Mouse (Mus musculus) liver, embryonic 16.5 days (tissue): Measurements from ENCODE around the gene Ndufb6. TPM values are rescaled to one million over a fixed set of nuclear protein-coding genes. Genes with fewer than 3 reads are reported as not detected.
"Not testable (repeated sequence)": the region's sequence is repeated elsewhere in the genome, so short reads cannot be mapped to it uniquely, and the experiment has no call there.

Experiments used
- ATAC-seq: fragments of 200-750 bp; cut with Nextera tagmentation; 2 replicates; pipeline ENCODE4 v1.8.0; 2017; ENCODE audit warnings: low read depth, mild to moderate bottlenecking, moderate number of reproducible peaks, moderate library complexity
- H3K27ac ChIP-seq: fragments of 300-500 bp; sonication (generic); 2 replicates; pipeline ENCODE4 v1.5.1; 2014; ENCODE audit warnings: mild to moderate bottlenecking, low read length
- H3K27me3 ChIP-seq: fragments of 300-500 bp; sonication (generic); 2 replicates; pipeline ENCODE4 v1.6.1; 2014; ENCODE audit warnings: low read depth, low read length, mixed read lengths; ENCODE audit not compliant: control insufficient read depth, insufficient read depth
- H3K36me3 ChIP-seq: fragments of 300-500 bp; sonication (generic); 2 replicates; pipeline ENCODE4 v1.6.1; 2014; ENCODE audit warnings: mild to moderate bottlenecking; ENCODE audit not compliant: control insufficient read depth, insufficient read depth
- H3K4me1 ChIP-seq: fragments of 300-500 bp; sonication (generic); 2 replicates; pipeline ENCODE4 v1.6.1; 2014; ENCODE audit warnings: low read depth, low read length, mixed read lengths; ENCODE audit not compliant: control insufficient read depth
- H3K4me2 ChIP-seq: fragments of 300-500 bp; sonication (generic); 2 replicates; pipeline ENCODE4 v1.6.1; 2014; ENCODE audit warnings: low read depth, low read length, mixed read lengths
- H3K4me3 ChIP-seq: fragments of 300-500 bp; sonication (generic); 2 replicates; pipeline ENCODE4 v1.5.1; 2014; ENCODE audit warnings: low read depth, mild to moderate bottlenecking, low read length
- H3K9ac ChIP-seq: fragments of 300-500 bp; sonication (generic); 2 replicates; pipeline ENCODE4 v1.6.1; 2014; ENCODE audit warnings: low read depth, low read length
- H3K9me3 ChIP-seq: fragments of 300-500 bp; sonication (generic); replicated peaks from 2 replicates; pipeline ENCODE4 v1.6.1; 2016; ENCODE audit warnings: low read length; ENCODE audit not compliant: control insufficient read depth
- WGBS: fragments of 180-500 bp; shearing (Covaris S2); extraction: QIAGEN DNeasy Blood & Tissue Kit; methylation state at CpG from one replicate; pipeline ENCODE4 v1.1.7; 2014; ENCODE audit not compliant: insufficient replicate concordance; 5-methylcytosine and 5-hydroxymethylcytosine counted together
- polyA plus RNA-seq: library from polyadenylated mRNA; unstranded; fragments of >200 nt; fragmentation: Nextera tagmentation; extraction: Ambion mirVana; gene quantifications from 2 replicates; pipeline ENCODE4 v1.2.1, GENCODE M21; 2015

Gene Ndufb6
- polyA plus RNA-seq, 1 experiment from 2014 or later, result 142 TPM

DNA sequence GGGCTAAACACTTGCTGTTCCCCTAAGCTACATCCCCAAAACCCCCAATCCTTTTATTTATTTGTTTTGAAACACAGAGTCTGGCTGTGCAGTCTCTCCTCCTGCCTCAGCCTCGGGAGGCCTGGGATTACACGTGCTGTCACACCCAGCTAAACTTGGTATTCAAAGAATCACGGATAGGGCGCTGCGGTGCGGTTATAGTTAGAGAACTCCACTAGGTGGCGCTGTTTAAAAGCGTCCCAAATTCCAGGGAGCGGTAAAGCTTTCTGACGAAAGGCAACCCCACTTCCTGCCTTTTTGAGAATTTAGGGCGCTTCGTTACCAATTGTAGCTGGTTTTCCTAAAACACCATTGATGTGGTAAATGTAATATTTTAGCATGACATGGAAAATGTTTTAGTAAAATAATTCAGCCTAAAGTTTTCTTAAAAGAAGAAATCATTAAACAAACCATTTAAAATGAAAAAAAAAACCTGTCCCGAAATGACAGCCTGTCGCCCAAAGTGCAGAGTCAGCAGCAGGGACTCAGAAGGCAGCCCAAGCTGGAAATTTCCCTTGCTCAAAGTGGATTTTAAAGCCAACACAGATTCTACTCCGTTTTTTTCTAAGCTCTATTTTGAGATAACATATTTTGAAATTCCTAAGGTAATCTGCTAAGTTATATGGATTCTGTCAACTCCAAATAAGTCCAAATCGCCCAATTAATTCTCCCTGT is 22.0 kb upstream of the Ndufb6 start:
- Histone ChIP-seq H3K9ac (no peak overlapping the region), H3K9me3 (no peaks in the 10 kb centered on the region), H3K4me2 (peak overlapping the region; percentile 40), H3K27ac (no peak overlapping the region), H3K36me3 (no peaks in the 10 kb centered on the region), H3K4me3 (no peak overlapping the region; the same call in 1 of the 2 replicates), H3K4me1 (no peaks in the 10 kb centered on the region), H3K27me3 (no peaks in the 10 kb centered on the region)
- peak; percentile 24; the same call in 1 of the 2 replicates for ATAC-seq
- 6% methylated on average over 16 of the region's 16 CpGs for WGBS

DNA sequence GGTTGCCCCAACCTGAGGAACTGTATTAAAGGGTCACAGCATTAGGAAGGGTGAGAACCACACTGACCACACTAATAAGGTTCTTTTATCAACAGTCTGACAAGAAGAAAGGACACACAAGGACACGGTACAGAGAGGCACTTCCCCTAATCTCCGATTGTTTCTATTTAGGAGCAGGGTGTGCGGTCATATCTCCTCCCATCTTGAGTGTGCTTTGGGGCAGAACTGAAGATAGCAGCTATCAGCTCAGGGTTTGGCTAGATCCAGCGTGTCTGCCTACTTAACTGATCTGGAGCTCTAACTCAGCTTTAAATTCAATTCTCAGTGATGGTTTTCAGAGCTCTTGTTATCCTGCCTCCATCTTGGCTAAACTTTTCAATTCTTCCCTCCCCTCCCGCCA is 19.9 kb upstream of the Ndufb6 start:
- no peak overlapping the region for H3K4me3 ChIP-seq
- no peak overlapping the region for H3K27ac ChIP-seq
- no peaks in the 10 kb centered on the region for H3K9me3 ChIP-seq
- H3K9ac ChIP-seq, result no peak overlapping the region
- H3K4me1 ChIP-seq, result no peaks in the 10 kb centered on the region
- no peaks in the 10 kb centered on the region for H3K36me3 ChIP-seq
- no peaks in the 10 kb centered on the region for H3K27me3 ChIP-seq
- H3K4me2 ChIP-seq, result no peak overlapping the region
- ATAC-seq, result no peak
- WGBS, result 22% methylated on average over 5 of the region's 5 CpGs

DNA sequence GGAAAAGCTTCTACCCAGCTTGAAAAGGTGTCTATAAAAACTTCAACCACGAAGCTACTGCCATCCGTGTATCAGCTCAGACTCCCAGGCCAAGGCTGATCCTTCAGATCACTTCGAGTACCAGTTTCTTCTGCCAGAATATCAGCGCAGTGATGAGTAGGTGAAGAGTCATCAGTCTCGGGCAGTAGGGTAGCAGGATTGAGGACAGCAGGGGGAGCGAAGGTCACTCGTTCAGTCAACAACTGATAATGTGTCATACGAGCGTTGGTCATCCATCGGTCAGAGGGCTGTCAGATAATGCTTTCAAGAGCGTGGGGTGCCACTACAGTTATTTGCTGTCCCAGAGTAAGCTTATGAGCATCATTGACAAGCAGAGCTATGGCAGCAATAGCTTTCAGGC is 12.3 kb upstream of the Ndufb6 start:
- not testable (repeated sequence) for H3K27ac ChIP-seq, H3K9me3 ChIP-seq, H3K27me3 ChIP-seq, ATAC-seq, H3K36me3 ChIP-seq, H3K4me1 ChIP-seq, H3K9ac ChIP-seq, H3K4me3 ChIP-seq, H3K4me2 ChIP-seq
- 78% methylated on average over 11 of the region's 11 CpGs for WGBS

DNA sequence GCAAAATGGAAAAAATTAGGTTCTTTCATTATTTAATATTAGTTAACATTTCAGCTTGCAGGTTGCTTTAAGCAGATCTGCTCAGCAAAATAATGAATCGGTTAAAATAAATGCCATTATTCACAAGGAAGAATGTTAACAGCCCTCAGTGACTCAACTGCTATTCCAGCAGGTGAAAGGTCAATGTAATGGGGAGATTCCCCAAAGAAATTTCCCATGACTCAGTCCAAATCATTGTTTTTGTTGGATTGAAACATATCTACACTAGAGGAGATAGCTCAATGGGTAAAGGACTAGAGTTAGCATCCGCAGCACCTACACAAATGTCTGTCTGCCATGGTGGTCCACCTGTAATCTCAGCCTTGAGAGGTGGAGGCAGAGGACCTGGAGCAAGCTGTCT is 9.8 kb upstream of the Ndufb6 start:
- Histone ChIP-seq H3K27me3 (no peaks in the 10 kb centered on the region), H3K36me3 (no peaks in the 10 kb centered on the region), H3K27ac (no peak overlapping the region), H3K4me1 (no peaks in the 10 kb centered on the region), H3K4me2 (no peak overlapping the region), H3K9ac (no peak overlapping the region), H3K9me3 (no peaks in the 10 kb centered on the region), H3K4me3 (no peak overlapping the region)
- WGBS, result 65% methylated on average over 2 of the region's 2 CpGs
- no peak for ATAC-seq

DNA sequence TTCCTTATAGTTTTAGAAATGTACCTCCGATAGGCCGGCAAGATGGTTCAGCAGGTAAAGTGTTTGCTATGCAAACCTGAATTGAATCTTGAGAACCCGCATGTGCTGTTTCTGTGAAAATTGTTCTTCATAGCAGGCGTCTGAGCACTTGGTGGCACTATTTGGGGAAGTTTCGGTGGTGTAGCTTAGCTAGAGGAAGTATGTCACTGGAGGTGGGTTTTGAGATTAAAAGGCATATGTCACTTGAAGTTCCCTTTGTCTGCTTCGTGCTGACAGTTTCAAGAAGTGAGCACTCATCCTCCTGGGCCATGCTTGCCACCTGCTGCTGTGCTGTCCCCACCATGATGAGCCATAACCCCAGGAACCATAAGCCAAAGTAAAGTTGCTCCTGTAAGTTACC is 8.2 kb upstream of the Ndufb6 start:
- Histone ChIP-seq H3K36me3 (no peaks in the 10 kb centered on the region), H3K9ac (no peak overlapping the region), H3K4me2 (no peak overlapping the region), H3K4me3 (no peak overlapping the region), H3K27ac (no peak overlapping the region), H3K4me1 (no peaks in the 10 kb centered on the region), H3K9me3 (no peaks in the 10 kb centered on the region), H3K27me3 (no peaks in the 10 kb centered on the region)
- no peak for ATAC-seq
- 39% methylated on average over 6 of the region's 6 CpGs for WGBS

DNA sequence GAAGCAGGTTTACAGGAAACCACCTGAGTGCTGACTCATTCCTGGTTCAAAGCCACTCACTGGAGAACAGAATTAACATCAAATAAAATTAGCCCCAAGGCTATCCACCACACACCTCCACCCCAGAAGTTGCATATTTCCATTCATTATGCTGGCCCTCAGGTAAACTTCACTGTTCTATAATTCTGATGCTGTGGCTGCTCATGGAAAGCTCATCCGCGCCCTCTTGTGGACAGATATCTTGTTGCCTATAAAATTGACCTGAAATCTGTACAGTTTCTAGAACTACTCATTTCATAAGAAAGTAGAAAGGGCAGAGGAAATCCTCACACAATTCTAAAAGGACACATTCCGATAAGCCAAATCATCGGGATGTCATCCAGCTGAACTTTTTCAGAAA is 6.4 kb upstream of the Ndufb6 start:
- WGBS, result 9% methylated on average over 4 of the region's 4 CpGs
- no peak overlapping the region for H3K27ac ChIP-seq

DNA sequence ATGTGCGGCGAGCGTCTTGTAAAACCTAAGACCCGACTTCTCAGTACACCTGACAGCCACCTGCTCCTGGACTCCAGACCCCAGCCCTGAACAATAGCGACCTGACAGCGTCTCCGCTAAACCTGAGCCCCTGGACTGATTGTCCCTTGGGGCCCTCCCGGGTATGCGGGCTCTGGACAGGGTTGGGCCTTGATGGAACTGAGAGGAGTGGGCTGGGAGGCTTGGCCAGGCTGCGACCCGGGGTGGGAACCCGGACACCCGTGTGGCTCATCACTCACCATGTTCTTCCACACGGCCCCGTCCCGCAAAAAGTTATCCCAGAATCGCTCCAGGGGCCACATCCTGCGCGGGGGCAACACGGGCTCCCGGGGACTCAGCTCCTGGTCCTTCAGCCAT is 343 bp downstream of the Ndufb6 start:
- H3K27ac ChIP-seq, result peak overlapping the region; percentile 81
- WGBS, result under 1% methylated on average over 21 of the region's 21 CpGs

More for the DNA sequence above, 6.4 kb upstream of the Ndufb6 start:
- Histone ChIP-seq H3K9ac (no peak overlapping the region), H3K4me2 (no peak overlapping the region), H3K27me3 (no peaks in the 10 kb centered on the region), H3K4me1 (no peaks in the 10 kb centered on the region), H3K9me3 (no peaks in the 10 kb centered on the region), H3K36me3 (no peaks in the 10 kb centered on the region), H3K4me3 (no peak overlapping the region)
- no peak for ATAC-seq

DNA sequence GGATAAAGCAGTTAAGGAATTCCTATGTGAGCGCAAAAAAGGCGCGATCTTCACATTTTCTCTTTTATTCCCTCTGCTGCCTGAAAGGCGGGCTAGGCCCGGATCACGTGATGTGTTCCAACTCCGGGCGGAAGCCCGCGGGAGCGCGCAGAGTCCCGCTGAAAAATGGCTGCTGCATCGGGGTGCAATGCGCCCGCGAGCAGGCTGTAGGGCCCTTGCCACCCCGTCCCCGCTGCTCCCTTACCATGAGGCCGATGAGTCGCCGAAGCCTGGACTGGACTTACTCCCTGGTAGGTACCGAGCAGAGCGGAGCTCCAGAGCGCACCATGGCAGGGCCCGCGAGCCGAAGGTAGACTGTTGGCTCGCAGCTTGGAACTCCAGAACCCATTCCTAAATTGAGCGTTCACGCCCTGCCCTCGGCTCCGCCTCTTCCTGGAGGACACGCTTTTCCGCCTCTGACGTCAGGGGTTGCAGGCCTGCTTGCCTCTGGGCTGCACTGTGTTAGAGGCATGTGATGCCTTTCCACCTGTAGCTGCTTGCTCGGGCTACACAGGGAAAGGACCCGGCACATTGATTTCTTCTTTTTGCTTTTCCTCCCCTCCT is 9.7 kb downstream of the Ndufb6 start, which contains the start of the genes Smim27 and Topors:
TSS of gene Smim27 (plus strand) at position 150 of the 603 bp plus-strand sequence.
TSS of gene Topors (minus strand) at position 421 of the 603 bp plus-strand sequence.
- ATAC-seq, result peak; percentile 93
- WGBS, result under 1% methylated on average over 38 of the region's 38 CpGs

More for the DNA sequence above, 343 bp downstream of the Ndufb6 start:
- H3K4me2 ChIP-seq, result peak overlapping the region; percentile 88
- H3K27me3 ChIP-seq, result no peaks in the 10 kb centered on the region
- peaks cover 7% of the 10 kb centered on the region for H3K4me1 ChIP-seq
- no peaks in the 10 kb centered on the region for H3K36me3 ChIP-seq
- peak overlapping the region; percentile 83 for H3K9ac ChIP-seq
- ATAC-seq, result peak; percentile 40
- peak overlapping the region; percentile 94 for H3K4me3 ChIP-seq
- H3K9me3 ChIP-seq, result no peaks in the 10 kb centered on the region

DNA sequence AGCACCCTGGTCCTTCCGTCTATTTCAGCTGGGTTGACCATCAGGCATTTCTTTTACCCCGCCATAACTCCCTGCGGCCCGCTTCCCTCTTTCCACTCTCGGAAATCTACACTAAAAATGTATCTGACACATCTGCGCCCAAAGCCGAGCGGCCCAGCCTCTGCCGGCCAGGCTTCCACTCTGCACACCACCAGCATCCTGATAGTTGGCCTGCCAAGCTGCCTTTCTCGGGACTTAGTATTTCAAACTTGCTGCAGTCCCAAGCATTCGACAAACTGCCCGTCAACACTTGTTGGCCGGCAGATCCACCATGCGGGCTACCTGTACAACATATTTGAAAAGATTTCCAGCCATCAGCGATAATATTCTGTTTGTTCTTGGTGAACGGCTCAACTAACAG is 10.4 kb downstream of the Ndufb6 start:
- peak; percentile 7; the same call in 1 of the 2 replicates for ATAC-seq
- Histone ChIP-seq H3K4me3 (peak overlapping the region; percentile 86), H3K36me3 (no peaks in the 10 kb centered on the region; the same call in 1 of the 2 replicates), H3K9me3 (no peaks in the 10 kb centered on the region), H3K4me2 (peak overlapping the region; percentile 91), H3K9ac (peak overlapping the region; percentile 90), H3K27me3 (no peaks in the 10 kb centered on the region), H3K27ac (peak overlapping the region; percentile 96), H3K4me1 (peaks cover 27% of the 10 kb centered on the region)
- 0% methylated on average over 16 of the region's 16 CpGs for WGBS

More for the DNA sequence above, 9.7 kb downstream of the Ndufb6 start, which contains the start of the genes Smim27 and Topors:
- H3K27ac ChIP-seq, result peak within 1 kb of the TSS; percentile 96
- no peaks in the 10 kb centered on the region; the same call in 1 of the 2 replicates for H3K36me3 ChIP-seq
- peak within 1 kb of the TSS; percentile 86 for H3K4me3 ChIP-seq
- peak within 1 kb of the TSS; percentile 90 for H3K9ac ChIP-seq
- H3K27me3 ChIP-seq, result no peaks in the 10 kb centered on the region
- H3K9me3 ChIP-seq, result no peaks in the 10 kb centered on the region
- H3K4me2 ChIP-seq, result peak within 1 kb of the TSS; percentile 91
- H3K4me1 ChIP-seq, result peaks cover 27% of the 10 kb centered on the region
